Mouse (Mus musculus): ENCODE results near the gene Nf1. TPM values are rescaled to one million over a fixed set of nuclear protein-coding genes. Genes with fewer than 3 reads are reported as not detected.
A peak's percentile ranks its signal among the peaks of the same experiment; 100 is the strongest.

Gene Nf1
- polyA plus RNA-seq (2015; fragmentation: Nextera tagmentation; extraction: Ambion mirVana), result 1.1 and 1.3 TPM in 2 replicates

GRCm38 (mm10) chr11:79339234-79339807, at the start of gene Nf1:
TSS of gene Nf1 (plus strand) at chr11:79339693.
- under 1% methylated on average over 43 of the region's 49 CpGs for WGBS (ENCODE audit: insufficient replicate concordance)

GRCm38 (mm10) chr11:79290473-79290872, 49.0 kb upstream of the Nf1 start:
- Histone ChIP-seq H3K4me1 (ENCODE audit: control insufficient read depth, low read depth, low read length) (peaks cover 18% of the 10 kb centered on the region), H3K27me3 (ENCODE audit: control insufficient read depth, insufficient read depth, low read depth, low read length) (no peaks in the 10 kb centered on the region), H3K4me3 (ENCODE audit: low read depth, low read length) (no peak overlapping the region), H3K4me2 (ENCODE audit: low read depth, low read length) (no peak overlapping the region), H3K9ac (ENCODE audit: low read depth, low read length) (no peak overlapping the region), H3K36me3 (ENCODE audit: control insufficient read depth, insufficient read depth) (no peaks in the 10 kb centered on the region), H3K9me3 (replicated peaks; ENCODE audit: control insufficient read depth, low read length) (no peaks in the 10 kb centered on the region), H3K27ac (ENCODE audit: low read length) (no peak overlapping the region)
- WGBS (ENCODE audit: insufficient replicate concordance), result 44% methylated on average over 2 of the region's 2 CpGs
- no peak for ATAC-seq (ENCODE audit: low read depth)

More at GRCm38 (mm10) chr11:79339234-79339807, at the start of gene Nf1:
- peak; percentile 85 for ATAC-seq (ENCODE audit: low read depth)
- H3K27ac ChIP-seq (ENCODE audit: low read length), result peak within 1 kb of the TSS; percentile 64
- no peaks in the 10 kb centered on the region; the same call in 1 of the 2 replicates for H3K9me3 ChIP-seq (replicated peaks; ENCODE audit: control insufficient read depth, low read length)
- peak within 1 kb of the TSS; percentile 83 for H3K9ac ChIP-seq (ENCODE audit: low read depth, low read length)
- peaks cover 6% of the 10 kb centered on the region for H3K4me1 ChIP-seq (ENCODE audit: control insufficient read depth, low read depth, low read length)
- no peaks in the 10 kb centered on the region for H3K36me3 ChIP-seq (ENCODE audit: control insufficient read depth, insufficient read depth)
- peak within 1 kb of the TSS; percentile 83 for H3K4me3 ChIP-seq (ENCODE audit: low read depth, low read length)
- no peaks in the 10 kb centered on the region for H3K27me3 ChIP-seq (ENCODE audit: control insufficient read depth, insufficient read depth, low read depth, low read length)
- H3K4me2 ChIP-seq (ENCODE audit: low read depth, low read length), result peak within 1 kb of the TSS; percentile 84

GRCm38 (mm10) chr11:79291651-79292050, 47.8 kb upstream of the Nf1 start:
- no peak overlapping the region for H3K27ac ChIP-seq (ENCODE audit: low read length)
- no peak overlapping the region for H3K4me2 ChIP-seq (ENCODE audit: low read depth, low read length)
- no peak for ATAC-seq (ENCODE audit: low read depth)
- H3K27me3 ChIP-seq (ENCODE audit: control insufficient read depth, insufficient read depth, low read depth, low read length), result no peaks in the 10 kb centered on the region
- no peak overlapping the region for H3K9ac ChIP-seq (ENCODE audit: low read depth, low read length)
- no peak overlapping the region for H3K4me3 ChIP-seq (ENCODE audit: low read depth, low read length)
- 42% methylated on average over 5 of the region's 5 CpGs for WGBS (ENCODE audit: insufficient replicate concordance)
- no peaks in the 10 kb centered on the region for H3K9me3 ChIP-seq (replicated peaks; ENCODE audit: control insufficient read depth, low read length)
- H3K4me1 ChIP-seq (ENCODE audit: control insufficient read depth, low read depth, low read length), result peaks cover 10% of the 10 kb centered on the region
- no peaks in the 10 kb centered on the region for H3K36me3 ChIP-seq (ENCODE audit: control insufficient read depth, insufficient read depth)

GRCm38 (mm10) chr11:79292130-79292529, 47.4 kb upstream of the Nf1 start:
- no peak overlapping the region for H3K9ac ChIP-seq (ENCODE audit: low read depth, low read length)
- H3K36me3 ChIP-seq (ENCODE audit: control insufficient read depth, insufficient read depth), result no peaks in the 10 kb centered on the region
- H3K27ac ChIP-seq (ENCODE audit: low read length), result no peak overlapping the region
- no peak for ATAC-seq (ENCODE audit: low read depth)
- no peak overlapping the region for H3K4me3 ChIP-seq (ENCODE audit: low read depth, low read length)
- no peaks in the 10 kb centered on the region for H3K27me3 ChIP-seq (ENCODE audit: control insufficient read depth, insufficient read depth, low read depth, low read length)
- WGBS (ENCODE audit: insufficient replicate concordance), result 60% methylated on average over 3 of the region's 3 CpGs
- H3K9me3 ChIP-seq (replicated peaks; ENCODE audit: control insufficient read depth, low read length), result no peaks in the 10 kb centered on the region
- H3K4me2 ChIP-seq (ENCODE audit: low read depth, low read length), result no peak overlapping the region
- peaks cover 7% of the 10 kb centered on the region for H3K4me1 ChIP-seq (ENCODE audit: control insufficient read depth, low read depth, low read length)

- H3K9me3 ChIP-seq (replicated peaks; ENCODE audit: control insufficient read depth, low read length), result no peaks in the 10 kb centered on the region
- H3K4me3 ChIP-seq (ENCODE audit: low read depth, low read length), result no peak overlapping the region
- 63% methylated on average over 3 of the region's 3 CpGs for WGBS (ENCODE audit: insufficient replicate concordance)
- no peak for ATAC-seq (ENCODE audit: low read depth)
- no peaks in the 10 kb centered on the region for H3K27me3 ChIP-seq (ENCODE audit: control insufficient read depth, insufficient read depth, low read depth, low read length)
- peaks cover 4% of the 10 kb centered on the region; the same call in 1 of the 2 replicates for H3K4me1 ChIP-seq (ENCODE audit: control insufficient read depth, low read depth, low read length)
- no peaks in the 10 kb centered on the region for H3K36me3 ChIP-seq (ENCODE audit: control insufficient read depth, insufficient read depth)
- no peak overlapping the region for H3K27ac ChIP-seq (ENCODE audit: low read length)
- H3K9ac ChIP-seq (ENCODE audit: low read depth, low read length), result no peak overlapping the region
- no peak overlapping the region for H3K4me2 ChIP-seq (ENCODE audit: low read depth, low read length)
Measured at GRCm38 (mm10) chr11:79293025-79293424, 46.5 kb upstream of the Nf1 start.

GRCm38 (mm10) chr11:79293971-79294370, 45.5 kb upstream of the Nf1 start:
- Histone ChIP-seq H3K36me3 (ENCODE audit: control insufficient read depth, insufficient read depth) (no peaks in the 10 kb centered on the region), H3K4me3 (ENCODE audit: low read depth, low read length) (no peak overlapping the region), H3K9ac (ENCODE audit: low read depth, low read length) (no peak overlapping the region), H3K4me2 (ENCODE audit: low read depth, low read length) (no peak overlapping the region), H3K4me1 (ENCODE audit: control insufficient read depth, low read depth, low read length) (peaks cover 4% of the 10 kb centered on the region; the same call in 1 of the 2 replicates), H3K27ac (ENCODE audit: low read length) (no peak overlapping the region), H3K27me3 (ENCODE audit: control insufficient read depth, insufficient read depth, low read depth, low read length) (no peaks in the 10 kb centered on the region), H3K9me3 (replicated peaks; ENCODE audit: control insufficient read depth, low read length) (no peaks in the 10 kb centered on the region)
- ATAC-seq (ENCODE audit: low read depth), result no peak
- 21% methylated on average over 1 of the region's 1 CpGs for WGBS (ENCODE audit: insufficient replicate concordance)

- no peak for ATAC-seq (ENCODE audit: low read depth)
- no peak overlapping the region for H3K27ac ChIP-seq (ENCODE audit: low read length)
- no peaks in the 10 kb centered on the region for H3K36me3 ChIP-seq (ENCODE audit: control insufficient read depth, insufficient read depth)
- H3K4me2 ChIP-seq (ENCODE audit: low read depth, low read length), result no peak overlapping the region
- no peak overlapping the region for H3K4me3 ChIP-seq (ENCODE audit: low read depth, low read length)
- WGBS (ENCODE audit: insufficient replicate concordance), result 24% methylated on average over 1 of the region's 1 CpGs
- no peaks in the 10 kb centered on the region for H3K27me3 ChIP-seq (ENCODE audit: control insufficient read depth, insufficient read depth, low read depth, low read length)
- H3K9ac ChIP-seq (ENCODE audit: low read depth, low read length), result no peak overlapping the region
- no peaks in the 10 kb centered on the region for H3K9me3 ChIP-seq (replicated peaks; ENCODE audit: control insufficient read depth, low read length)
- no peaks in the 10 kb centered on the region for H3K4me1 ChIP-seq (ENCODE audit: control insufficient read depth, low read depth, low read length)
Measured at GRCm38 (mm10) chr11:79296167-79296566, 43.3 kb upstream of the Nf1 start.

- H3K9ac ChIP-seq (ENCODE audit: low read depth, low read length), result no peak within 1 kb of the TSS
- no peak within 1 kb of the TSS for H3K27ac ChIP-seq (ENCODE audit: low read length)
- no peaks in the 10 kb centered on the region for H3K4me1 ChIP-seq (ENCODE audit: control insufficient read depth, low read depth, low read length)
- no peaks in the 10 kb centered on the region for H3K27me3 ChIP-seq (ENCODE audit: control insufficient read depth, insufficient read depth, low read depth, low read length)
- H3K9me3 ChIP-seq (replicated peaks; ENCODE audit: control insufficient read depth, low read length), result no peaks in the 10 kb centered on the region
- no peak within 1 kb of the TSS for H3K4me3 ChIP-seq (ENCODE audit: low read depth, low read length)
- no peak for ATAC-seq (ENCODE audit: low read depth)
- 20% methylated on average over 5 of the region's 5 CpGs for whole genome bisulfite sequencing (ENCODE audit: insufficient replicate concordance)
- no peak within 1 kb of the TSS for H3K4me2 ChIP-seq (ENCODE audit: low read depth, low read length)
- no peaks in the 10 kb centered on the region for H3K36me3 ChIP-seq (ENCODE audit: control insufficient read depth, insufficient read depth)
Measured at GRCm38 (mm10) chr11:79296856-79297491, 42.5 kb upstream of the Nf1 start, which contains the start of gene Gm9964. TSS of gene Gm9964 (minus strand) at chr11:79296906.

GRCm38 (mm10) chr11:79299719-79300431, 39.6 kb upstream of the Nf1 start:
- WGBS (ENCODE audit: insufficient replicate concordance), result 63% methylated on average over 9 of the region's 9 CpGs
- no peak overlapping the region for H3K4me2 ChIP-seq (ENCODE audit: low read depth, low read length)
- no peak overlapping the region for H3K4me3 ChIP-seq (ENCODE audit: low read depth, low read length)
- H3K27me3 ChIP-seq (ENCODE audit: control insufficient read depth, insufficient read depth, low read depth, low read length), result no peaks in the 10 kb centered on the region
- no peak overlapping the region for H3K9ac ChIP-seq (ENCODE audit: low read depth, low read length)
- ATAC-seq (ENCODE audit: low read depth), result no peak
- no peaks in the 10 kb centered on the region for H3K9me3 ChIP-seq (replicated peaks; ENCODE audit: control insufficient read depth, low read length)
- H3K36me3 ChIP-seq (ENCODE audit: control insufficient read depth, insufficient read depth), result no peaks in the 10 kb centered on the region
- no peaks in the 10 kb centered on the region for H3K4me1 ChIP-seq (ENCODE audit: control insufficient read depth, low read depth, low read length)
- no peak overlapping the region for H3K27ac ChIP-seq (ENCODE audit: low read length)

All from liver, embryonic 16.5 days (tissue).